Mouse (Mus musculus): Measurements from ENCODE around the gene Pygb. TPM values are rescaled to one million over a fixed set of nuclear protein-coding genes. Genes with fewer than 3 reads are reported as not detected.

The Pygb gene
- 135 and 157 TPM in 2 replicates for polyA plus RNA-seq (2012; rRNA removed; ENCODE audit: low replicate concordance)

DNA sequence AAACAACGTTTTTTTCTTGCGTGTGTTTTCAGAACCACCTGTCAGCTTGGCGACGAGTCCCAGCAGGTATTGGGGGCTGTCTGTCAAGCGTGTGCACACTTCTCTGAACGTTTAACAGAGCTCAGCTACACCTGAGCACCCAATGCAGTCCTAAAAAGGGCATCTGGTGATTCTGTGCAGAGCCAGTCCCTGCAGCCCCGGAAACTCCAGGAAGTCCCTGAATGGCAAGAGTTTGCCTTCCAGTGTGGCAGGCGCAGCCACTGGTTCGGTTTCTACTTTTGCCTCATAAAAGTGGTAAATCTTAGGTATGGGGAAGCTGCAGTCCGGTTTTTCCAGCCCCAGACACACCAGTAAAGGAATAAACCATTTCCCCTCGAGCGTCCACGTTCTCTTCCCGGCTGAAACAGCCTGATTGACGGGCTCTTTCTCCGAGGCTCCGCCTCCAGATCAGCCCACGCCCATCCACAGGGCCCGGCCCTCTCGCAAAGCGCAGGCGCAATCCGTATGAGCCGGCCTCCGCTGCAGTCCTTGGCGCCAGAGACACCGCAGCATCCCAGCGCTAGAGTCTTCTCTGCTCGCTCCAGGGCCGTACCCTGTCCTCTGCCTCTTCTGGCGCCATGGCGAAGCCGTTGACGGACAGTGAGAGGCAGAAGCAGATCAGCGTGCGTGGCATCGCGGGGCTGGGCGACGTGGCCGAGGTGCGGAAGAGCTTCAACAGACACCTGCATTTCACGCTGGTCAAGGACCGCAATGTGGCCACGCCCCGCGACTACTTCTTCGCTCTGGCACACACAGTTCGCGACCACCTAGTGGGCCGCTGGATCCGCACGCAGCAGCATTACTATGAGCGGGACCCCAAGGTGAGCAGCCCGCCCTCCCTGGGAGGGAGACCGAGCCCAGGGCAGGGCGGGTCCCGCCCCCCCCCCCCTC is at the start of gene Pygb:
Gene Pygb (plus strand): TSS at position 485 of the 930 bp plus-strand sequence.

GRCm38 (mm10) chr2:150748854-150749253 is 37.7 kb upstream of the Pygb start, which contains the start of gene Entpd6:
Gene Entpd6, plus strand, starts transcription at chr2:150749042.

Other genes starting within 250 kb of the Pygb start
- gene Cst7, start 216.3 kb upstream of the Pygb start, polyA plus RNA-seq (2012; rRNA removed; ENCODE audit: low replicate concordance) = 0.53 and 5.3 TPM in 2 replicates
- 140 and 172 TPM in 2 replicates for gene Apmap, start 178.2 kb upstream of the Pygb start, polyA plus RNA-seq (2012; rRNA removed; ENCODE audit: low replicate concordance)
- gene Acss1, start 118.2 kb upstream of the Pygb start, polyA plus RNA-seq (2012; rRNA removed; ENCODE audit: low replicate concordance) = 22.0 and 29.8 TPM in 2 replicates
- gene Vsx1, start 97.4 kb upstream of the Pygb start, polyA plus RNA-seq (2012; rRNA removed; ENCODE audit: low replicate concordance) = not detected in 2 replicates
- gene Entpd6, start 37.7 kb upstream of the Pygb start, polyA plus RNA-seq (2012; rRNA removed; ENCODE audit: low replicate concordance) = 45.2 and 66.4 TPM in 2 replicates
- gene Abhd12, start 118.0 kb downstream of the Pygb start, polyA plus RNA-seq (2012; rRNA removed; ENCODE audit: low replicate concordance) = 94.3 and 133 TPM in 2 replicates
- gene Gins1, start 118.7 kb downstream of the Pygb start, polyA plus RNA-seq (2012; rRNA removed; ENCODE audit: low replicate concordance) = 1.2 and 2.4 TPM in 2 replicates